Mouse (Mus musculus): ENCODE data around the gene Ninj1.

The Ninj1 gene

DNA sequence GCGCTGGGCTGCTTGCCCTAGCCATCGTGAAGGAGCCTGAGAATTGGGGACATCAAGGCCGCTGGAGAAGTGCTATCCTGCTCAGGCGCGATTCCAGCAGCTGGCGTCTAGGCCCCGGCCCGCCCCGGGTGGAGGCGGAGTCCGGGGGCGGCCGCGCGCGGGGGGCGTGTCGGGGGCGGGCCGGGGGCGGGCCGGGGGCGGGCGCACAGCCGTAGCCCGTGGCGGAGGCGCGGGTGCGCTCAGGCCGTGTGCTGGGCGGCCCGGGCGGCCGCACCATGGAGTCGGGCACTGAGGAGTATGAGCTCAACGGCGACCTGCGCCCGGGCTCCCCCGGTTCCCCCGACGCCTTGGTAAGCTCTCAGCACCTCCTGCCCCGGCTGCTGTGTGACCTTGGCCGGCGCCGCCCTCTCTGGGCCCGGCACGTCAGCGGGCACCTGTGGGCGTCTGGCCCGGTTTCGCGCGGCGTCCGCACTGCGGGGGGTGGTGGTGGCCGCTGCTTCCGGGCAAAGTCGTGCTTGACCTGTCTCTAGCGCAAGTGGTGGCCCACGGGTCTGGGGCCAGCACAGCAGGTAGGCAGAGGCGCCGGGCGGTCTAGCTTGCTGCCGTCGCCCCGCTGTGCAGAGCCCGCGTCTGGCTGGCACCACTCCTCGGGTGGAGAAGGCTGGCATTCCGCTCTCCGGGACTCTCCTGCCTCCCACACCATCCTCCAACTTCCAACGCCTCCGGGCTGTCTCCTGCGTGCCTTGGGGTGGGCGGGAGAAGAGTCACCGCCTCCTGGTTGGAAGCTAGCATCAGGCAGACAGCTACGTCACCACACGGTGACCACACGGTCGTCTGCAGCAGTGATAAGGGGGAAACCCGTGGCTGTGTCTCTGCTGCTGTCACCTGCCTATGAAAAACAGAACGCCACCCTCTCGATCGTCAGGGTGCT, at the start of gene Ninj1:
Ninj1 (plus strand) TSS at position 198 of the 931 bp plus-strand sequence.
- in situ Hi-C loops (cut with MboI, MseI) = no loop called here

- in situ Hi-C loops (cut with MboI, MseI) = no loop called here
These were observed 46.7 kb upstream of the Ninj1 start for GRCm38 (mm10) chr13:49140567-49140966.

GRCm38 (mm10) chr13:49142396-49142795, 44.9 kb upstream of the Ninj1 start:
- in situ Hi-C loops (cut with MboI, MseI) = no loop called here

DNA sequence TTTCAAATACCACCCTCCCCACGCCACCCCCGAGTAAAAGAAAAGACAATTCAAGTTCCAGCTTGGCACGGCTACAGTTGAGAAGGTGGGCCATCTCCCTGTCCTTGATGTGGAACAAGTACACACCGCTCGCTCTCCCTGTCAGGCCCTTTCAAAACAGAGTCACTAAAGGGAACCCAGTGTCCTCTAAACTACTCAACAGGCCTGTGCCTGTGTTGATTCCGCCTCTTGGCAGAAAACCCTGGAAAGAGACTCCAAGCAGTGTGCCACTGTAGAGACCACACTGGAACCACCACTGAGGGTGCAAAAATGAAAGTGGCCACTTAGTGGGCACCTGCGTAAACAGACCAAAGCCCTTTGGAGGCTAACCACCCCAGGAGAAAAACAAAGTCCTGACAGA, 44.0 kb upstream of the Ninj1 start:
- in situ Hi-C loops (cut with MboI, MseI) = no loop called here

- in situ Hi-C loops (cut with MboI, MseI) = no loop called here
These were observed 42.8 kb upstream of the Ninj1 start for GRCm38 (mm10) chr13:49144451-49144850.

DNA sequence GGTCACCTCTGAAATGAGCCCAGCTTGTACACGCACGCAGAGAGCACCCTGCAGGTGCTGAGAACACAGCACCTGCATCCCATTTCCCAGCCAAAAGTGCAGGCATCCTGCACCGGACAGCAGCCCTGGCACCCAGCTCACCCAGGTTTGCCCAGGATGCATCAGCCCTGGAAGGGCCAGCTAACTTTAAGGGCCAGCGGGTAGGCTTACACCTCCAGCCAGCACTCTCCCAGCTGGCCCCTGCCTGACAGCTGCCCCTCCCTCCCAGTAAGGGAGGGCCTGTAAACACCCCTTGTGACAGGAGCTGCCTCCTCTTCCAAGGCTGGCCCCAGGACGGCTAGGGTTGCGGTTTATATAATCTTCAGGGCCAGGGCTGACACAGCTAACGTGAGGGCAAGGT, 41.9 kb upstream of the Ninj1 start:
- in situ Hi-C loops (cut with MboI, MseI) = no loop called here

- in situ Hi-C loops (cut with MboI, MseI) = no loop called here
These were observed 41.1 kb upstream of the Ninj1 start for GRCm38 (mm10) chr13:49146040-49146697.

DNA sequence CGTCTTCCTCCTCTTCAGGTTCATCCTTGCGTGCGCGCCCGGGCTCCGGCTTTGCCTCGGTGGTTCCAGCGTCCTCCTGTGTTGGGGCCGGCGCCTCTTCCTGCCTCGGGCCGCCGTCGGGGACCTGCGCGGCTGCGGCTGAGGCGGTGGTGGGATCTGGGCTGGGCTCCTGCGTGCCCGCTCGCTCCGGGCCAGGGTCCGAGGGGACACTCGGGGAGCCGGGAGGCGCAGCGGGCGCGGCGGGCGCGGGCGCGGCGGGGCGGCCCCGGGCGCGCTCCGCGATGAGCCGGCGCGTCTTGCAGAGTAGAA, 40.6 kb upstream of the Ninj1 start:
- in situ Hi-C loops (cut with MboI, MseI) = no loop called here

DNA sequence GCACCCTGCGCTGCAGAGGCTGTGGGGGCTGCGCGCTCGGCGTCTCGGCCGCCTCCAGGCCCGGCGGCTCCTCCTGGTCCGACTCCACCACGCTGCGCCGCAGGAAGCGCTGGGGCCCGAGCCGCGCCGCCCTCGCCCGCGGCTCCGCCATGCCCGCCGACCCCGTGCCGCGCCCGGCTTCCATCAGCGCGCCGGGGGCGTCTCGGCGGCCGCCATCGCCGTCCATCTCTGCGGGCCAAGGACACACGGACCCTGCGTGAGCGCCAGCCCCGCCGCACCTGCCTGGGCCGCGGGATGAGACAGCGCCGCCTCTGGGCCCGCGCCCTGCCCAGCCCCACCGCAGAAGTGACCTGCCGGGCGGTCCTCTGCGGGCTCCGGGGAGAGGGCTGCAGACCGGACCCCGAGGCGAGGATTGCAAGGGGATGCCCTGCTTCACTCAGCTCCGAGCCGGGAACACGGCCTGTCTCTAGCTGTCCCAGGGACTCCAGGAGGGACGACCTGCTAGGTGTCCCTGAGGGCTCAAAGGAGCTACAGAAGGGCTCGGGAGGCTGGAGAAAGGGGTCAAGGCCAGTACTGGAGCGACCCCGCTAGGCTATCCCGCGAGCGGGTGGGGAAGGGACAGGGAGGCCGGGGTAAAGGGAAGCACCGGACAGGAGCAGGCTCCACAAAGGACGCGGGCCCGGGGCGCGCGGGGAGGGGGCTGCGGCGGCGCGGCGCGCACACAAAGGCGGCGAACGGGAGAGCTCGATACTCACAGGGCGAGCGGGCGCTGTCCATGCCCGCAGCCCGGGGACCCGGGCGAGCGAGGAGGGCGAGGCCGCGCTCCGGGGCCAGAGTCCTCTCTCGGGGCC, 40.1 kb upstream of the Ninj1 start:
- in situ Hi-C loops (cut with MboI, MseI) = no loop called here

GRCm38 (mm10) chr13:49147858-49148226, 39.4 kb upstream of the Ninj1 start, which contains the start of gene Wnk2:
Wnk2 (minus strand) TSS chr13:49148014.
- in situ Hi-C loops (cut with MboI, MseI) = no loop called here

GRCm38 (mm10) chr13:49148687-49149086, 38.6 kb upstream of the Ninj1 start:
- in situ Hi-C loops (cut with MboI, MseI) = no loop called here

GRCm38 (mm10) chr13:49154028-49154427, 33.3 kb upstream of the Ninj1 start:
- in situ Hi-C loops (cut with MboI, MseI) = no loop called here

GRCm38 (mm10) chr13:49154621-49155020, 32.7 kb upstream of the Ninj1 start:
- in situ Hi-C loops (cut with MboI, MseI) = no loop called here

DNA sequence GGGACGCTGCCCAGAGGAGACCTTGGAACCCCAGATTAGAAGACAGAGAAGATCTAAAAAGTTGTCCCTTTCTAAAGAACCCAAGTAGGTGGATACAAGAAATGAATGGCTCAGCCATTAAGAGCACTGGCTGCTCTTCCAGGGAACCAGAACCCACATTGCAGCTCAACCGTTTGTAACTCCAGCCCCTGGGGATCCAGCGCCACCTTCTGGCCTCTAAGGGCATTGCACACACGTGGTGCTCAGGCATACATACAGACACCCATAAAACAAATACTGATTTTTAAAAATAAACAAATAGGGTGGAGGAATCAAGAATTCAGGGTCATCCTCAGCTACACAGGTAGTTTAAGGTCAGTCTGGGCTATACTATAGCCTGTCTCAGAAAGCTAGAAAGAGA, 30.6 kb upstream of the Ninj1 start:
- in situ Hi-C loops (cut with MboI, MseI) = no loop called here

DNA sequence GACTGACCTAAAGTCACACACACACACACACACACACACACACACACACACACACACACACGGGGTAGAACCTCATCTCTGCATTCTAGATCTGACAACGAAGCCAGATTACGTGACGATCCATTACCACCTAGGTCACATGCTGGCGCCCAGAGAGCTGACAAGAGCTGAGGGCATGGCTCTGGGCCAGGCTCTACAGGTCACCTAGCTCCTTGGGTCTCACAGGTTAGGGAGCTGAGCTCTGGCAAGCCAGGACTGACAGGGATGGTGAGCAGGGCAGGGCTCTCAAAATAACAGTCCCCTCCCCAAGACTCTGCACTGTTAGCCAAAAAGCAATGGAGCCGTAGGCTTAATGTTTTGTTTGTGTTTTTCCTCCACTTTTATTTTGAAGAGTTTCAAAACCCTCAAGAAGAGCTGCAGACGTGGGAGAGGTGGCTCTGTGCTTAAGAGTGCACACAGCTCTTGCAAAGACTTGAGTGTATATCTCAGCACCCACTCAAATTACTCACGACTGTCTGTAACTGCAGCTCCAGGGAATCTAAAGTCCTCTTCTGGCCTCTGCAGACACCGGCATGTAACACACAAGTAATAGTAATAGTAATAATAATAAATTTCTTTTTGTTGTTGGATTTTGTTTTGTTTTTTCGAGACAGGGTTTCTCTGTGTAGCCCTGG, 29.1 kb upstream of the Ninj1 start:
- in situ Hi-C loops (cut with MboI, MseI) = no loop called here

DNA sequence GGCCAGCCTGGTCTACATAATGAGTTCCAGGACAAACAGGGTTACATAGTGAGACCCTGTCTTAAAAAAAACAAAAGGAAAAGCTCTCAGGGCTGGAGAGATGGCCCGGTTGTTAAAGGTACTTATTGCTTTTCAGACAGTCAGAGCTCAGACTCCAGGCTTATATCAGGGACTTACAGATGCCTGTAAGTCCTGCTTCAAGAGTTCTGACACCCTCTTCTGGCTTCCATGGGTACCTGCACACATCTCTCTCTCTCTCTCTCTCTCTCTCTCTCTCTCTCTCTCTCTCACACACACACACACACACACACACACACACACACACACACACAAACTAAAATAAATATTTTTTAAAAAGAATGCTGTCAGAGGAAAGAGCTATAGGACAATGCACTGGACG, 26.0 kb upstream of the Ninj1 start:
- in situ Hi-C loops (cut with MboI, MseI) = no loop called here

- in situ Hi-C loops (cut with MboI, MseI) = no loop called here
These were observed 24.6 kb upstream of the Ninj1 start for GRCm38 (mm10) chr13:49162722-49163121.

DNA sequence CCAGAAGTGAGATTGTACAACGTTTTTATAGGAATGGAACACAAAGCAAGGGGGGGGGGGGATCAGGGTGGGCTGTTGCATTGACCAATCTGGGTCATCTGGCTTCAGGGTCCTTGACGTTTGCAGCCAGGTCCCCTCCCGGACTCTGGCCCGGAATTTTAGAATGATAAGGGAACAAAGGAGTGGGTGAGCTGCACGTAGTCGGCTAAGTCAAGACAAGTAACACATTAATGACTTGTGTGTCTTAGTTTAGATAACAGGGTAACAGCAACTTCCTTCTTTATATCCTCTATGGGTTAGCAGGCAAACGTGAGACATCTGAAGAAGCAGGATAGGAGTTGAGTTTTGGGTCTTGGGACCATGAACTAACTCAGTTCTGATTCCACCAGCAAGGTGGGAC, 23.6 kb upstream of the Ninj1 start:
- in situ Hi-C loops (cut with MboI, MseI) = no loop called here

DNA sequence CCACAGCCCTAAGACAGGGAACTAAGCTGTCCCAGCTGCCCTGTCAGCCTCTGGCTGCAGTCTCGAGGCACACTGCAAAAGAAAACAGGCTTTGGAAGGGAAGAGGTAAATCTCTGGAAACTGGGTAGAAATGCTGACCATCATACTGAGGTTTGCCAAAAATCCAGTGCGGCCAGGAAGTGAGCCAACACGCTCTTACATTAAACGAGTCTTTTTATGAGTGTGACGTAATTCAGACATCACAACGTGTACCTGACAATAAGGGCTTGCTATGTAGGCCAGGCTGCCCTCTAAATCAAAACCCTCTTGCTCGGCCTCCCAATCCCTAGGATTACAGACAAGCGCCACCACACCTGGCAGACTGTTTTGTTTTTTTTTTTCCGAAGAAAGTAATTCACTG, 20.2 kb upstream of the Ninj1 start:
- in situ Hi-C loops (cut with MboI, MseI) = no loop called here

- in situ Hi-C loops (cut with MboI, MseI) = loop anchor here in 1 of 2 experiments (10.0 kb wide), 1 partner anchor 295 kb away; the partner anchor contains the start of gene Phf2
These were observed 17.7 kb upstream of the Ninj1 start for GRCm38 (mm10) chr13:49169448-49170207.

GRCm38 (mm10) chr13:49170623-49171022, 16.7 kb upstream of the Ninj1 start:
- in situ Hi-C loops (cut with MboI, MseI) = loop anchor here in 1 of 2 experiments (10.0 kb wide), 1 partner anchor 296 kb away; the partner anchor contains the start of gene Phf2

All from T-helper 17 cell (primary cell).